Mouse (Mus musculus): ENCODE data around the gene Sertad4.

GRCm38 (mm10) chr1:192825746-192826145 lies 29.8 kb downstream of the Sertad4 start:
- TF ChIP-seq CTCF (conservative IDR thresholded peaks at IDR 0.05; ENCODE audit: low read length) (no peak), POU5F1 (IDR thresholded peaks at IDR 0.05; ENCODE audit: borderline replicate concordance, low read length) (no peak), NANOG (IDR thresholded peaks at IDR 0.05; ENCODE audit: borderline replicate concordance, low read length) (no peak)
